Mouse (Mus musculus) gastrocnemius, postnatal 36 days (tissue): Measurements from ENCODE around the gene Slc24a2. TPM values are rescaled to one million over a fixed set of nuclear protein-coding genes. Genes with fewer than 3 reads are reported as not detected.

Experiments
- DNase-seq, 2 experiments: peaks; one replicate each; pipeline ENCODE4 v3.0.0; 2022
- intact Hi-C: fragments of 180-260 bp; cut with DNase I; formaldehyde crosslinking; loops from one replicate; pipeline ENCODE4 v1.15.1; 2025
- total RNA-seq, 2 experiments: library from RNA; stranded (reverse); gene quantifications; 2 replicates each; pipeline ENCODE4 v1.2.3; 2021

Slc24a2 gene
- total RNA-seq, 2 experiments from 2014 or later, result 0.23 to 0.27 TPM

DNA sequence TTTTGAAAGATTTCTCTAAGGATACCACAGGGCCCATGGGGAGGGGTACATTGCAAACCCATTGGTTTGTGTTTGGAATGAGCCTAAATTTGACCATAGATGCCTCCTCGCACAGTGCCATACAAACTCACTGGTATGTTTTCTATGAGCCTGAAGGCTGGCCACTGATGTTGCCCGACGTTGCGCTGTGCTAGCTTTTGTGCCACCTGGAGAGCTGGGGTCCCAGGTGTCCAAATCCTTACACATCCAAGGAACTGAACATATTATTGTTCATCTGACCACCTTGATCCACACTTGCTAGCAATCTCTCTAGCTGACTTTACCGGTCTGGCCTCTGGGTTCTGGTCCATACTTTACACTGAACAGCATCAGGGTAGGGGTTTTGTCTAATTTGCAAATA, 177.4 kb downstream of the Slc24a2 start:
- intact Hi-C loops, result no loop called here
- no peak for DNase-seq

GRCm38 (mm10) chr4:87049061-87049460, 181.2 kb downstream of the Slc24a2 start:
- DNase-seq, result no peak
- intact Hi-C loops, result no loop called here

GRCm38 (mm10) chr4:87047131-87047530, 183.1 kb downstream of the Slc24a2 start:
- intact Hi-C loops, result no loop called here

GRCm38 (mm10) chr4:87043296-87043695, 187.0 kb downstream of the Slc24a2 start:
- intact Hi-C loops, result no loop called here
- DNase-seq, result no peak

More at GRCm38 (mm10) chr4:87047131-87047530, 183.1 kb downstream of the Slc24a2 start:
- DNase-seq, result no peak

- intact Hi-C loops, result no loop called here
- no peak for DNase-seq
Observed at GRCm38 (mm10) chr4:87041412-87041997, 188.8 kb downstream of the Slc24a2 start.

DNA sequence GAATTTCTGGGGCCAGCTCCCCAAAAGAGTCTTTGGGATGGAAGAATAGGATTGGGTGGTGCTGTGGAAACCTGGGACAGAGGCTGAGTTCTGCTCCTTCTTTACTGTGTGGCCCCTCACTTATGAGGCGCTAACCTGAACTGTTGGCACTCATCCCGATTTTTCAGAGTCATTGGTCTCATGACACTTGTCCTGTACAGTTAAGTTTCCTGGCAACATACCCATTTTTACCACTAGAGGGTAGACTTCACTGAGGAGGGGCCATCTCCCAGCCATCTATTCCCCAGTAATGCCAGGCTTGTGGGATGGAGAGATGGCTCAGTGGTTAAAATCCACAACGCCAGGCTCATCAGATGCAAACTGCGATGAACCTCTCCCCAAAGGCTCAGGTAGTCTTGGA, 192.7 kb downstream of the Slc24a2 start:
- no peak for DNase-seq
- intact Hi-C loops, result no loop called here

- no peak for DNase-seq
- intact Hi-C loops, result no loop called here
Observed at GRCm38 (mm10) chr4:87036507-87036906, 193.8 kb downstream of the Slc24a2 start.

GRCm38 (mm10) chr4:87035701-87036100, 194.6 kb downstream of the Slc24a2 start:
- DNase-seq, result no peak
- intact Hi-C loops, result no loop called here

DNA sequence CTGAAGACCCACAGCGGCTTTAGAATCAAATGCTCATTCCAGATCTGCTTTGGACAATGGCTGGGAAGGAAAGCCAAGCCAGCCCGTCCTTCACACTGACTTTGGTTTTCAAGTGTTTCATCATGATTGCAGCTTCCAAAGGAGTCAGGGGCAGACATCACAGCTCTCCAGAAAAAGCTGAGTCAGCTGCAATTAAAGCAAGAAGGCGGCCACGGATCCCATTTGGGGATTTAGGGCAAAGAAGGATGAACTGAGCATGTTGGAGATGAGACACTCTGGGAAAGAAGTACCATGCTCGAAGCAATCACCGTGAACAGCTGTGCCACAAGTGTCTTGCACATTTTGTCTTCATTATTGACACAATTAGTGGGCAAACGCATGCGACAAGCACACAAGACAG, 197.6 kb downstream of the Slc24a2 start:
- intact Hi-C loops, result no loop called here

GRCm38 (mm10) chr4:87031076-87031475, 199.2 kb downstream of the Slc24a2 start:
- intact Hi-C loops, result no loop called here
- DNase-seq, result no peak

More for the DNA sequence above, 197.6 kb downstream of the Slc24a2 start:
- DNase-seq, result no peak

DNA sequence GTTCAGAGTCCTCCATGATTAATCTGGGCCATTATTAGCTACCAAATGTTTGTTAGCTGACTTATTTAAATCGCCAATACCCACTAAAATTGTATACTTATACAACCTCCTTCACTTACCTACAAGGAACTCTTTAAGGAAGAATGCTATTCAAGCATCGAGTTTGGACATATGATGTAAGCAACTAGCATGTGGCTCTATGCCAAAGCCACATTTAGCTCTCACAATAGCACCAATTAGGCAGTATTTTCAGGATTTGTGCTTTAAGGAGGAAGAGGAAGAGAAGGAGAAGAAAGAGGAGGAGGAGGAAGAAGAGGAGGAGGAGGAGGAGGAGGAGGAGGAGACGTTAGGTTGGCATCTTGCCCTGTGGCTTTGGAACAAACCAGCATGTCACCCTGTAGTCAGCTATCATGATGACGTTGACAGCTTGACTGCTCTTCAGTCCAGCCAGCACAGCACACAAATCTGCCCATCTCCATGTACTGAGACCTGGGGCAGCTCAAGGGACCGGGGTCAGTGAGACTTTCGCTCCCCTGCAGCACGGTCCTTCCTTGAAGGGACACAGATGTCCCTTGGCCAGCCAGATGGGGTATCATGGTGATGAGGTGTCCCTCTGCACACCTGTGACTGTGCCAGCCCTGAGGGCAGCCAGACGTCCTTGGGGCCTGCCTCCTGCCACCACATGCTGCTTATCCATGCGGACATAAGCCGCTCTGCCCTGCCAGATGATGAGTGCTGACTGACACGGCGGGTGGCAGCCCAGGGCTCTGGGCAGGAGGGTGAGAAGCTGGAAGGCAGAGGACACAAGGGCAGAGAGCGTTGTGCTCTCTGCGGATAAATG, 203.7 kb downstream of the Slc24a2 start:
- DNase-seq, result no peak
- intact Hi-C loops, result no loop called here

- intact Hi-C loops, result no loop called here
Observed at GRCm38 (mm10) chr4:87024556-87024955, 205.7 kb downstream of the Slc24a2 start.

DNA sequence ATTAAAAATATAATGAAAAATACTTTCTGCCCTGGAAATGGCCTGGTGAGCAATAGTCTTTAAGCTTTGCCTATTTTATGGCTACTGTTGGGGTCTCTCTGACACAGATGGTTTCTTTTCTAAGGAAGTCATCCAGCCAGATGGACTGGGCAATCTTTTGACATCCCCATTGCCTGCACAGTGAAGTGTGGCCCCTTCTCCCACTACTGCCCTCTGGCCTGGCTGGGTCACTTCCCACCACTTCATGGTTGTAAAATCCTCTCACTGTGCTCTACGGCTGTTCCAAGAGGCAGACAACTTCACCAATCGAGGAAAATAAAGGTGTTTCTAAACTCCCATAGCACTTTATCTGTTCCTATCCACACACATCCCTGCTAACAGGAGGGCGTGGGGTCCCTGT, 208.7 kb downstream of the Slc24a2 start:
- no peak for DNase-seq
- intact Hi-C loops, result no loop called here

More at GRCm38 (mm10) chr4:87024556-87024955, 205.7 kb downstream of the Slc24a2 start:
- no peak for DNase-seq

- DNase-seq, result no peak
- intact Hi-C loops, result no loop called here
Observed at GRCm38 (mm10) chr4:87019486-87020105, 210.7 kb downstream of the Slc24a2 start.

- no peak for DNase-seq
Observed at GRCm38 (mm10) chr4:87018073-87018997, 211.9 kb downstream of the Slc24a2 start.

DNA sequence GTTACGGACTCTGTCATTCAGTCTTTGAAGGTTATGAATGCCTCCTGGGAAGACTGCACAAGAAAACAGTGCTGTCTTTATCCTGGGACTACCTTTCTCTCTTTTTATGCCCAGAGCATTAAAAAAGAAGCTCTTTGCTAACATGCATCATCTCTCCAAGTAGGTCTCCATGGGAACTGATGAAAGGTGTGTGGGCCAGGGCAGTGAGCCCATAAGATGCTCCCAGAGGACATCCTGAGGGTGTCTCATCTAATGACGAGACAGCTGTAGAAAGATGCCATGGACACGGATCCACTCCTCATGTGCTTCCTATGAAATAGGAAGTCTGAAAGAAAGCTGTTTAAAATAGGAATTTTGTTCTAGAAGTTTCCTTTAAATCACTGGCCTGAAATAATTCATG, 212.8 kb downstream of the Slc24a2 start:
- intact Hi-C loops, result no loop called here
- no peak for DNase-seq

More at GRCm38 (mm10) chr4:87018073-87018997, 211.9 kb downstream of the Slc24a2 start:
- intact Hi-C loops, result no loop called here

- intact Hi-C loops, result no loop called here
- no peak for DNase-seq
Observed at GRCm38 (mm10) chr4:87015746-87016145, 214.5 kb downstream of the Slc24a2 start.

- intact Hi-C loops, result no loop called here
- DNase-seq, result no peak
Observed at GRCm38 (mm10) chr4:87013721-87014620, 216.3 kb downstream of the Slc24a2 start.

DNA sequence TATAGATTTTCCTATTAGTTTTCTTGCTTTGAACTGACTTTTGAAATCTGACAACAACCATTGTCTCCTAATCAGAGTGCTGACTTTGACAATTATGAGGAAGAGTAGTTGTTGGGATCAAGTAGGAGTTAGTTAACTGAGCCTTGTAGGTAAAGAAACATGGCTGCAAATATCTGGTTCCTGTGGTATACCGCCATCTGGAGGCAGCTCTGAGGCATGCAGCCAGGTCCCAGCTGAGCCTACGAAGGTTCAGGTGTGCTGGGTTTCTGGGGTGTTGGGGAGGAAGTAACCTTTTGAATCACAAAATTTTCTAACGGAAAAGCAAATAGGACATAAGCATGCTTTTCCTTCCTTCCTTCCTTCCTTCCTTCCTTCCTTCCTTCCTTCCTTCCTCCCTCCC, 237.8 kb downstream of the Slc24a2 start:
- no peak for DNase-seq

More for the DNA sequence above, 237.8 kb downstream of the Slc24a2 start:
- intact Hi-C loops, result no loop called here
